Mouse (Mus musculus) megakaryocyte, embryonic 14.5 days (primary cell): Measurements from ENCODE around the gene Dnm3.

ENCODE experiments used
- FLI1 ChIP-seq: IDR thresholded peaks from 2 replicates; pipeline ENCODE4 v1.6.1; 2012; ENCODE audit warnings: low read length, inconsistent platforms, mixed read lengths
- GATA1 ChIP-seq: IDR thresholded peaks from 3 replicates; pipeline ENCODE4 v1.6.1; 2012; ENCODE audit warnings: mixed read lengths, low read length, inconsistent platforms, borderline replicate concordance

GRCm38 (mm10) chr1:162135451-162136213, 342.2 kb downstream of the Dnm3 start:
- TF ChIP-seq GATA1 (no peak), FLI1 (no peak)
